Mouse (Mus musculus) midbrain, embryonic 15.5 days (tissue): Measurements from ENCODE around the gene Commd1. TPM values are rescaled to one million over a fixed set of nuclear protein-coding genes. Genes with fewer than 3 reads are reported as not detected.

Source experiments
- ATAC-seq: fragments of 200-750 bp; cut with Nextera tagmentation; replicated peaks from 2 replicates; pipeline ENCODE4 v1.8.0; 2017; ENCODE audit warnings: moderate TSS enrichment
- H3K27ac ChIP-seq: fragments of 300-500 bp; sonication (generic); 2 replicates; pipeline ENCODE4 v1.5.1; 2015; ENCODE audit warnings: mild to moderate bottlenecking, inconsistent platforms
- H3K27me3 ChIP-seq: fragments of 300-500 bp; sonication (generic); replicated peaks from 2 replicates; pipeline ENCODE4 v1.6.1; 2015; ENCODE audit warnings: inconsistent platforms
- H3K36me3 ChIP-seq: fragments of 300-500 bp; sonication (generic); replicated peaks from 2 replicates; pipeline ENCODE4 v1.6.1; 2015; ENCODE audit warnings: inconsistent platforms
- H3K4me1 ChIP-seq: fragments of 300-500 bp; sonication (generic); 2 replicates; pipeline ENCODE4 v1.6.1; 2015; ENCODE audit warnings: inconsistent platforms
- H3K4me2 ChIP-seq: fragments of 300-500 bp; sonication (generic); 2 replicates; pipeline ENCODE4 v1.6.1; 2015; ENCODE audit warnings: inconsistent platforms, mild to moderate bottlenecking, moderate library complexity
- H3K4me3 ChIP-seq: fragments of 300-500 bp; sonication (generic); 2 replicates; pipeline ENCODE4 v1.5.1; 2015; ENCODE audit warnings: mild to moderate bottlenecking, inconsistent platforms
- H3K9ac ChIP-seq: fragments of 300-500 bp; sonication (generic); 2 replicates; pipeline ENCODE4 v1.6.1; 2015; ENCODE audit warnings: mild to moderate bottlenecking, inconsistent platforms
- H3K9me3 ChIP-seq: fragments of 300-500 bp; sonication (generic); 2 replicates; pipeline ENCODE4 v1.6.1; 2016; ENCODE audit warnings: inconsistent platforms
- WGBS: fragments of 180-500 bp; shearing (Covaris S2); methylation state at CpG from one replicate; pipeline ENCODE4 v1.1.7; 2015; ENCODE audit warnings: mixed read lengths; 5-methylcytosine and 5-hydroxymethylcytosine counted together
- polyA plus RNA-seq: library from polyadenylated mRNA; unstranded; fragments of >200 nt; fragmentation: Nextera tagmentation; extraction: Ambion mirVana; gene quantifications from 2 replicates; pipeline ENCODE4 v1.2.1, GENCODE M21; 2015

The Commd1 gene
- polyA plus RNA-seq, 1 experiment from 2014 or later, result 241 TPM

DNA sequence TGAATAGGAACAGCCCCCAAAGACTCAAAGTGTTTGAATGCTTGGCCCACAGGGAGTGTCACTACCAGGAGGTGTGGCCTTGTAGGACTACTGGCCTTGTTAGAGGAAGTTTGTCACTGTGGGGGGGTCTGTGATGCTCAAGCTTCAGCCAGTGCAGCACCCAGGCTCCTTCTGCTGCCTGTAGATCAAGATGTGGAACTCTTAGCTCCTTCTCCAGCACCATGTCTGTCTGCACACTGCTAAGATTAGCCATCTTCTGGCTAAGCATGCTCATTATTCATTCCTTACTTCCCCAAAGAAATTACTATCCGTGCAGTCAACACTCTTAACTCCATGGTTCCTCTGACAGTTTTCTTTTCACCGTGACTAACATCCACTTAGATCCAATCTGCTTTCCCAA is 52.1 kb downstream of the Commd1 start:
- no peak overlapping the region for H3K4me2 ChIP-seq
- no peaks in the 10 kb centered on the region for H3K36me3 ChIP-seq
- no peak for ATAC-seq
- no peak overlapping the region for H3K4me3 ChIP-seq
- no peak overlapping the region for H3K9ac ChIP-seq
- H3K27me3 ChIP-seq, result no peaks in the 10 kb centered on the region
- no peaks in the 10 kb centered on the region for H3K9me3 ChIP-seq
- H3K27ac ChIP-seq, result no peak overlapping the region
- no peaks in the 10 kb centered on the region for H3K4me1 ChIP-seq
- 47% methylated on average over 2 of the region's 2 CpGs for WGBS

DNA sequence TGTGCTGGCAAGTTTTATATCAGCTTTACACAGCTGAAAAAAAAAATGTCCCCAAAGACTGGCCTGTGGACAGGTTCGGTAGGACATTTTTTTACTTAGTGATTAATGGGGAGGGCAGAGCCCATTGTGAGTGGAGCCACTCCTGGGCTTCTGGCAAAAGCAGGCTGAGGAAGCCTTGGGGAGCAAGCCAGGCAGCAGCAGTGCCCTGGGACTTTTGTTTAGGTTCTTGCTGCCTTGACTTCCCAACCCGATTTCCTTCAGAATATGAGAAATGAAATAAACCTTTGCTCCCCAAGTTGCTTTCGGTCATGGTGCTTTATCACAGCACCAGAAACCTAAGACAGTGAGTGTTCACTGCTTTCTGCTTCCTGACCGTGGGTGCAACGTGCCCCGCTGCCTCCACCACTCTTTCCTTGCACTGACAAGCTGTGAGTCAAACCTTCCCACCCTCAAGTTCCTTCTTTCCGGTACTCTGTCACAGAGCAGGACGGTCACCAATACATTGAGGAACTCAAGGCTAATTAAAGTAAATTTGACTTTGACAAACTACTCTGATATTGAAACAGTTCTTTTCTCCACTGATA is 53.5 kb downstream of the Commd1 start:
- Histone ChIP-seq H3K4me1 (no peaks in the 10 kb centered on the region), H3K36me3 (no peaks in the 10 kb centered on the region), H3K9ac (no peak overlapping the region), H3K9me3 (no peaks in the 10 kb centered on the region), H3K4me2 (no peak overlapping the region), H3K27me3 (no peaks in the 10 kb centered on the region), H3K4me3 (no peak overlapping the region), H3K27ac (no peak overlapping the region)
- ATAC-seq, result no peak
- 88% methylated on average over 8 of the region's 8 CpGs for whole genome bisulfite sequencing

DNA sequence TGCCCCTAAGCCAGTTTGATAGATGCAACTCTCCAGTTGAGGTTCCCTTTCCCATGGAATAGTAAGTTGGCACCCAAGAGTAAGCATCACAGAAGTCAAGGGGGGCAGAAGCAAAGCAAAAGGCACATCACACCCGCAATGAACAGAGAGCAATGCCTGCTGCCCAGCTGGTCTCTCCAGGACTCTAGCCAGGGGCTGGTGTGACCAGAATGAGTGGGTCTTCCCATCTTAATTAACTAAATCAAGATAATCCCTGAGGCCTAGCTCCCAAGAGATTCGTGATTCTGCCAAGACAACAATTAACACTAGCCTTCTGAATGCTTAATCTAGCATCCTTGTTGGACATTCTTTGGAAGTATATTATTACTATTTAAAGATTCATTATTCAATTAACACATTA is 58.6 kb downstream of the Commd1 start:
- no peaks in the 10 kb centered on the region for H3K36me3 ChIP-seq
- no peaks in the 10 kb centered on the region for H3K4me1 ChIP-seq
- H3K9me3 ChIP-seq, result no peaks in the 10 kb centered on the region
- whole genome bisulfite sequencing, result 67% methylated on average over 2 of the region's 2 CpGs
- no peak overlapping the region for H3K4me2 ChIP-seq
- no peak overlapping the region for H3K27ac ChIP-seq
- H3K4me3 ChIP-seq, result no peak overlapping the region
- H3K9ac ChIP-seq, result no peak overlapping the region
- ATAC-seq, result no peak
- H3K27me3 ChIP-seq, result no peaks in the 10 kb centered on the region

DNA sequence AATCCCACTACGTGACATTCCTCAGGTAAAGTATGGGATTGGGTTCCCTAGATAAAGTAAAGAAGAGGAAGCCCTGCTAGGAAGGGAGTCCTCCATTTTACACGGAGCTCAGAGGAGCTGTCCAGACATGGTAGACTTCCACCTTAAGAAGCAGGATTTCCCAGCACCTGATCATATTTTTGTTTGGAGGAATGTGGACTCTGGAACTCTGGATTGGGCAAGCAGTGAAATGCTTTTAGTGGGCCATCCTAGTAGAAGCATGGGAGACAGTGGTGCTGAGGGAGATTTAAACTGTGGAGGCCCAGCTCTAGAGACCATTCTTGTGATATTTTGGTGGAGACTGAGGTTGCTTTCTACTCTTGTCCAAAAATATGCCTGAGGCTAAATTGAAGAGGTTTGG is 59.6 kb downstream of the Commd1 start:
- no peaks in the 10 kb centered on the region for H3K36me3 ChIP-seq
- no peaks in the 10 kb centered on the region for H3K4me1 ChIP-seq
- H3K27me3 ChIP-seq, result no peaks in the 10 kb centered on the region
- WGBS, result 86% methylated on average over 2 of the region's 2 CpGs
- no peak overlapping the region for H3K9ac ChIP-seq
- no peak overlapping the region for H3K4me3 ChIP-seq
- H3K9me3 ChIP-seq, result no peaks in the 10 kb centered on the region
- H3K27ac ChIP-seq, result no peak overlapping the region
- no peak overlapping the region for H3K4me2 ChIP-seq
- no peak for ATAC-seq

DNA sequence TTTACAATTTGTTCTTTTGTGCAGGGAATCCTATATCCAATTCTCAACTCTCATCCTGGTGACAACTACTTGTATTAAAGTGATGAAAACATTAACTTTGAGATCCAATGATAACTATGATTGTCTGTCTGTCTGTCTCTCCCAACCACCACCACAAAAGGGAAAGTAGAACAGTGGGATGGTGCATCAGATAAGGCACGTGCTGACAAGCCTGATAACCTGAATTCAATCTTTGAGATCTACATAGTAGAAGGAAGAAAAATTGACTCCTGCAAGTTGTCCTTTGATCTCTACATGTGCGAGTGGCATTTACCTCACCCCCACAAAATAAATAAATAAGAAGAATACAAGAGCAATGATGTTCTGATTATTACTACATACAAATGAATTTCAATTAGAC is 62.8 kb downstream of the Commd1 start:
- Histone ChIP-seq H3K27ac (no peak overlapping the region), H3K4me1 (no peaks in the 10 kb centered on the region), H3K36me3 (no peaks in the 10 kb centered on the region), H3K27me3 (no peaks in the 10 kb centered on the region), H3K4me2 (no peak overlapping the region), H3K9ac (no peak overlapping the region), H3K4me3 (no peak overlapping the region), H3K9me3 (no peaks in the 10 kb centered on the region)
- no peak for ATAC-seq
- 84% methylated on average over 2 of the region's 2 CpGs for WGBS

DNA sequence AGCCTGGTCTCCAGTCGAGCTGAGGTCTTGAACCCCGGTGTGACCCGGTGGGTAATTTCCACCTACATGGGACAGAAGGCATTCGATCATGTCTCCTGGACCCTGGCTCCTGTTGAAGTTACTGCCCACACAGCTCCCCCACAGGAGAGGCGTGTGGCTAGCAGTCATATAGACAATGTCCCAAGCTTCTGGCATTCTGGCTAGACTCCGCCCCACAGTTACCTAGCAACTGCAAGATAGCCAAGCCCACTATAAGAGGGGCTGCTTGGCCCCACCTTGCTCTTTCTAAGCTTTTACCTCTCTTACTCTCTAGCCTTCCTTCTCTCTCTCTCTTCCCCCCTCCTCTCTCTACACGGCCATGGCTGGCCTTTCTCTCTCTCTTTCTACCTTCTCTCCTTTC is 64.4 kb downstream of the Commd1 start:
- Histone ChIP-seq H3K27ac (no peak overlapping the region), H3K4me2 (no peak overlapping the region), H3K27me3 (no peaks in the 10 kb centered on the region), H3K36me3 (no peaks in the 10 kb centered on the region), H3K9ac (no peak overlapping the region), H3K9me3 (no peaks in the 10 kb centered on the region), H3K4me1 (no peaks in the 10 kb centered on the region), H3K4me3 (no peak overlapping the region)
- ATAC-seq, result no peak
- WGBS, result 87% methylated on average over 7 of the region's 7 CpGs

DNA sequence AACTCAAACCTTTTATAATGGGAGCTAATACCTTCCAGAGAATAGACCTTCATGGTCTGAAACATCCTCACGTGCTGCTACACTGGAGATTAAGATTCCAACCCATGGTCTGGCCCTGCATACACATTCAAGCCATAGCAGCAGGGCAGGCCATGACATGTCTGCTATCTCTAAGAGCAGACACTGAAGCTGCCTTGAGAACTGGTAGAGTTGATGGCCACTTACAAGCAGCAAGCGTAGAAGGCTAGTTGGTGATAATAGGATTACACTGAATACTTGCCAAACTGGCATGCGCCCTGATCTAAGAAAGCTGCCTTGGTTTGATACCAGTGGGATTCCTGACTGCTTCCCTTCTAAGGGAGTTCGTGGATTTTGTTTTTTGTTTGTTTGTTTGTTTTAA is 68.4 kb downstream of the Commd1 start:
- Histone ChIP-seq H3K4me1 (no peaks in the 10 kb centered on the region), H3K4me3 (no peak overlapping the region), H3K4me2 (no peak overlapping the region), H3K9ac (no peak overlapping the region), H3K9me3 (no peaks in the 10 kb centered on the region), H3K36me3 (no peaks in the 10 kb centered on the region), H3K27me3 (no peaks in the 10 kb centered on the region), H3K27ac (no peak overlapping the region)
- WGBS, result 71% methylated on average over 4 of the region's 4 CpGs
- no peak for ATAC-seq

DNA sequence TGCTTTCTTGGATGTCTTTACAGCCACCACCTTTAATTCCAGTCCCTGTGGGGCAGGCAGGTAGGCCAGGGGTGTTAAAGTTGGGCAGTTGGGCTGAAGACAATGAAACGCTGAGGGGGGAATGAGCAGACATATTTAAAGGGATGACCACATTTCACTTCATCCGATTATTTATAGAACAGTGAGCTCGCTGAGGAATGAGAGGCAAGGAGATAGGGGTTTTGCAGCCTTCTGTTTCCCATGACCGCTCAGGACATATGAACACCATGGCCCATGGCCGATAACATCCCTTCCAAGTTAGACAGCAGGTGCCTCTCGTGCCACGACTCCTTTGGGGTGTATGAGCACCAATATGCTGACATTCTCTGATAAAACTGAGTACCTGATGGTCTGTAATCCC is 70.4 kb downstream of the Commd1 start:
- Histone ChIP-seq H3K4me3 (no peak overlapping the region), H3K4me1 (no peaks in the 10 kb centered on the region), H3K9me3 (no peaks in the 10 kb centered on the region), H3K27me3 (no peaks in the 10 kb centered on the region), H3K27ac (no peak overlapping the region), H3K4me2 (no peak overlapping the region), H3K36me3 (no peaks in the 10 kb centered on the region), H3K9ac (no peak overlapping the region)
- ATAC-seq, result no peak
- WGBS, result 94% methylated on average over 7 of the region's 7 CpGs

DNA sequence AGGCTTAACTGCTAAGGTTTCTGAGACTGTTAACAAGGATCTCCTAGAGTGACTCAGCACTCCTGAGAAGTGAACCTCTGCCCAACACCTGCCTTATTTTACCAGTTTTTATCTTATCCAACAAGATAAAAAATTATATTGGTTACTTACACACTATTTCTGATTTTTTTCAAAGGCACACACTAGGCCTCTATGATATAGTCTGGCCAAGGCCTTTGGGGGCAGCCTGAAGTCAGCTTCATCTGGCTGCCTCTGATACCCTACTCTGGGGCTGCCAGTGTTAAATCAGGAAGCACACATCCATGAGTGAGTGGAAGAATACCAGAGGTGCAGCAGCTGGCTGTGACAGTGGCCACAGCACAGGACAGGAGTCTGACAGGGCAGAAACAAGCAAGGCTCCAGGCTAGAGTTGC is 75.7 kb downstream of the Commd1 start:
- ATAC-seq, result no peak
- Histone ChIP-seq H3K27ac (no peak overlapping the region), H3K9ac (no peak overlapping the region), H3K9me3 (no peaks in the 10 kb centered on the region), H3K4me1 (no peaks in the 10 kb centered on the region), H3K4me3 (no peak overlapping the region), H3K27me3 (no peaks in the 10 kb centered on the region), H3K4me2 (no peak overlapping the region), H3K36me3 (no peaks in the 10 kb centered on the region)

DNA sequence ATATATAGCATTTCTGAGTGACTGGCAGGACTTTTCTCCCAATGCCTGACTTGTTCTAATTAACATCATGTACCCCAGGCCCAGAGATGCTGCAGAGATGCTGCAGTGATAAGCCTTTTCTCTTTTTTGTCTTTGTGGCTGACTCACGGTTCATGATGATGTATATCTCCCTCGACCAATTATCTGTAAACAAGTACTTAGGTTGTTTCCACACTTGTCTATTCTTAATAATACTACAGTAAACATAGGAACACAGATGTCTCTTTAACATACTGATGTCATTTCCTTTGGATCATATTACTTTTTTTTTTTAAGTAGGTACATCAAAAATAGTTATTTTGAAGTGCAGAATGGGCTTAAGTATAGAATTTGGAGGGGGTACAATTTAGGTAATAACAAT is 79.3 kb downstream of the Commd1 start:
- ATAC-seq, result no peak
- no peaks in the 10 kb centered on the region for H3K36me3 ChIP-seq
- 94% methylated on average over 2 of the region's 2 CpGs for WGBS
- no peak overlapping the region for H3K9ac ChIP-seq
- no peak overlapping the region for H3K4me2 ChIP-seq
- H3K4me1 ChIP-seq, result no peaks in the 10 kb centered on the region
- no peak overlapping the region for H3K27ac ChIP-seq
- H3K27me3 ChIP-seq, result no peaks in the 10 kb centered on the region
- no peak overlapping the region for H3K4me3 ChIP-seq
- H3K9me3 ChIP-seq, result no peaks in the 10 kb centered on the region

DNA sequence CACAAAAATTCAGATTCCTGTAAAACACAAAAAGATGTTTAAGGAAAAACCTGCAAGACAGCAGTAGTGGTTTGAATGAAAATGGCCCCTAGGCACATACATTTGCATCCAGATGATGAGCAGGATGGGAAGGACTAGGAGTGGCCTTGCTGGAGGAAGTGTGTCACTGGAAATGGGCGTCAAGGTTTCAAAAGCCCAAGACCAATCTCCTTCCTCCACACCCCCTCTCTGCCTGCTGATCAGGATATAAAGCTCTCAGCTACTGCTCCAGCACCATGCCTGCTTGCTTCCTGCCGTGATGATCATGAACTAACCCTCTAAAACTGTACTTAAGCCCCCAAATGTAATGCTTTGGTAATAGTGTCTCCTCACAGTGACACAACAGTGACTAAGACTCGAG is 82.1 kb downstream of the Commd1 start:
- Histone ChIP-seq H3K36me3 (no peaks in the 10 kb centered on the region), H3K9me3 (no peaks in the 10 kb centered on the region), H3K4me1 (no peaks in the 10 kb centered on the region), H3K27me3 (no peaks in the 10 kb centered on the region), H3K27ac (no peak overlapping the region), H3K9ac (no peak overlapping the region), H3K4me3 (no peak overlapping the region), H3K4me2 (no peak overlapping the region)
- WGBS, result 85% methylated on average over 3 of the region's 3 CpGs
- ATAC-seq, result no peak

DNA sequence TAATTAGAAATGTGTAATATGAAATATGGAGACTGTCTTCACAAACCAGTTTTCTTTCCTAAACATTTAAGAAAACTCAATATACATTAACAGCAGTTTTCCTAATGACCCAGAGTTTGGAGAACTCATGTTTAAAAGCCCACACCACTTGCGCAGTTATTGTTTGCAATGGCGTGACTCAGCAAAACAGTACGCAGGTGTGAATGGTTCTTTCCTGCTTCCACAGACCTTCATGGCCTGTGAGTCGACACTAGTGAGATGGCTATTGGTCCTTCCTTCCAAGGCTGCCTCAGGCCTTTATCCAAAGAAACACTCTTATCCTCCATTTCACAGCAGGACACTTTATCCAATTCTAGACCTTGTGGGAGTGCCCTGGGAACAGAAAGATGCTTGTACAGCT is 84.5 kb downstream of the Commd1 start:
- Histone ChIP-seq H3K27ac (no peak overlapping the region), H3K36me3 (no peaks in the 10 kb centered on the region), H3K4me2 (no peak overlapping the region), H3K4me1 (no peaks in the 10 kb centered on the region), H3K9me3 (no peaks in the 10 kb centered on the region), H3K27me3 (no peaks in the 10 kb centered on the region), H3K9ac (no peak overlapping the region), H3K4me3 (no peak overlapping the region)
- no peak for ATAC-seq
- 91% methylated on average over 4 of the region's 4 CpGs for WGBS

DNA sequence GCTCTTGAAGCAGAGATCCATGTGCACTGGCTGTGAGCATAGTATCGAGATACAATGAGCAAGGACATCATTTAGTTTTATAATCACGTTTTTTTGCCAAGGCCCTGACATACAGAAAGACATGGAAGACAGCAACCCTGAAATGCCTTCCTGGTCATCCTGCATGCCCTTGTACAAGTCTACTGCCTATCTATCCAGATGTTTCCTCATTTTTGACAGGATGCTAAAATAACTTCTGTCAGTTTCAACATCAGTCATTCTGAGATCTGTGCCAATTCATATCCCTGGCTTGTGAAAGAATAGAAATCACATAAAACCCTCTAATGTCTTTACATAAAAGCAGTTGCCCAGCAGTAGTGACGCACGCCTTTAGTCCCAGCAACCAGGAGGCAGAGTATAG is 85.1 kb downstream of the Commd1 start:
- Histone ChIP-seq H3K9me3 (no peaks in the 10 kb centered on the region), H3K27me3 (no peaks in the 10 kb centered on the region), H3K27ac (no peak overlapping the region), H3K4me3 (no peak overlapping the region), H3K9ac (no peak overlapping the region), H3K4me1 (no peaks in the 10 kb centered on the region), H3K36me3 (no peaks in the 10 kb centered on the region), H3K4me2 (no peak overlapping the region)
- WGBS, result 91% methylated on average over 4 of the region's 4 CpGs
- ATAC-seq, result no peak

DNA sequence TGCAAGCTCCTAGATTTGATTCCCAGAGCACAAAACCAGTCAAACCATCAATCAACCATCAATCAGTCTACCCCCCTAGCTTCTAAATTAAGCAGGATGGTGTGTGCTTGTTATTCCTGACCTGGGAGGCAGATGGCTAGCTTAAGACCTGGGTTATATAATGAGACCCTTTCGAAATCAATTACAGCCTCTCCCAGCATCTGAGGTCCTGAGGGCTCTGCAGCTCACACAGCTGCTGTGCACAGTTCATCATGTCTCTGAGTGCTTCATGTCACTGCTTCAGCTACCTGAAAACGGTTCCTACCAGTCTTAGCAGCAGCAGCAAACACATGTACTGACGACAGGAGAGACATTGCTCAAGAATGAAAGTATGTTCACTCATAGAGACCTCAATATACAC is 89.1 kb downstream of the Commd1 start:
- H3K4me2 ChIP-seq, result no peak overlapping the region
- 0 out of 2 replicates have a peak, but pooled peaks have one; percentile 58 for ATAC-seq
- no peak overlapping the region for H3K27ac ChIP-seq
- no peaks in the 10 kb centered on the region for H3K36me3 ChIP-seq
- WGBS, result 55% methylated on average over 3 of the region's 3 CpGs
- no peaks in the 10 kb centered on the region for H3K4me1 ChIP-seq
- H3K9ac ChIP-seq, result no peak overlapping the region
- H3K27me3 ChIP-seq, result no peaks in the 10 kb centered on the region
- H3K9me3 ChIP-seq, result no peaks in the 10 kb centered on the region
- H3K4me3 ChIP-seq, result no peak overlapping the region
